Mouse (Mus musculus): ENCODE measurements around the gene Styx. TPM values are rescaled to one million over a fixed set of nuclear protein-coding genes. Genes with fewer than 3 reads are reported as not detected.

The Styx gene
- polyA plus RNA-seq, 2 experiments = 23.3 to 74.1 TPM

DNA sequence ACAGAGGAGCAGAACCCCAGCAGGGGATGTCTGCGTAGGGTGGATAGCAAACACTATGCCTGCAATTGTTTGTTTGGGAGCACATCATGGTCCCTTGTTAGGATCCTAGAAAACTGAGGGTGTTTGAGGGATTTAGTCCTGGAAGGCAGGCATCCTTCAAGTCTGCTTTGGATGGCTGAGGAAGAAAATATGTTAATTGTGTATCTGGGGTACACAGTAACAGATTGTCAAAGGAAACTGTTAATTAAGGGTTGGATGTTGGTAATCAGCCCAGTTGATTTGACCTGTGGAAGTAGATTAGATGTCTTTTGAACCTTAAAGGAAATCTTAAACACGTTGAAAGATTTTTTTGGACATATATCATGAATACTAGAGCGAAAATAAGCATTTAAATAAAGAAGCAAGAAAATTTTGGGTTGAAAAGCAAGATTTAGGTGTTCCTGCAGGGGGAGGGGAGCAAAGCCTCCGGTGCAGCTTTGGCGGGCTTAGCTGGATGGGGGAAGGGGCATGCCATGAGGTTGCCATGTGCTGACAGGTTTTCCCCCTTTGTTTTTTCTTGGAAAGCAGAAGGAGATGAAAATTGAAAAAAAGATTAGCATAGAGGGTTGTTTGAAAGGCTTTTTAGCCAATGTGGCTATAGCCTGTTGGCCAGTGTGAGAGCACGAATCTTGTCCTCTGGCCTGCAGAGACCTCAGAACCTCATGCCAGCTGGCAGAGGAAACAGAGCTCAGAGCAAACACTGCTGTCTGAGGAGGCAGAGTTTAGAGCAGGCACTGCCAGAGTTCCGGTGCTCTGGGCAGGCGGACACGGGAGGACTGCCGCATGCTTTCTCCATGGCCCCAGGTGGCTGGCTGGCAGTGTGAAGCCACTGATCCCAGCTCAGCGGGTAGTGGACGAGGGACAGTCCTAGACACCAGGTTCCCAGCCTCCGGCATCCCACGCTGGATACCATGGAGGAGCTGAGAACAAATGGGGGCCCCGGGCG is 13.6 kb downstream of the Styx start:
- H3K36me3 ChIP-seq (ENCODE audit: control insufficient read depth, insufficient read depth, low read length) = peaks cover 19% of the 10 kb centered on the region
- no peak overlapping the region for H3K9ac ChIP-seq (ENCODE audit: low read depth, low read length, severe bottlenecking)
- DNase-seq (ENCODE audit: low spot score) (no peak), ATAC-seq (ENCODE audit: low FRiP score, low read depth) (no peak)
- H3K4me2 ChIP-seq (replicated peaks; ENCODE audit: low read depth, low read length, severe bottlenecking) = no peak overlapping the region
- H3K4me1 ChIP-seq (ENCODE audit: control insufficient read depth, insufficient read depth, low read length) = no peaks in the 10 kb centered on the region
- TF ChIP-seq POLR2A (IDR thresholded peaks at IDR 0.05; ENCODE audit: borderline replicate concordance, extremely low read depth, insufficient read depth, insufficient read length) = no peak
- H3K9me3 ChIP-seq (ENCODE audit: control insufficient read depth, low read length) = no peaks in the 10 kb centered on the region
- no peaks in the 10 kb centered on the region for H3K27me3 ChIP-seq (ENCODE audit: control insufficient read depth, insufficient read depth, low read length)
- 84% methylated on average over 16 of the region's 16 CpGs for WGBS
- no peak overlapping the region for H3K27ac ChIP-seq (replicated peaks; ENCODE audit: low read depth, low read length)
- no peak overlapping the region for H3K4me3 ChIP-seq (replicated peaks; ENCODE audit: low read length)

DNA sequence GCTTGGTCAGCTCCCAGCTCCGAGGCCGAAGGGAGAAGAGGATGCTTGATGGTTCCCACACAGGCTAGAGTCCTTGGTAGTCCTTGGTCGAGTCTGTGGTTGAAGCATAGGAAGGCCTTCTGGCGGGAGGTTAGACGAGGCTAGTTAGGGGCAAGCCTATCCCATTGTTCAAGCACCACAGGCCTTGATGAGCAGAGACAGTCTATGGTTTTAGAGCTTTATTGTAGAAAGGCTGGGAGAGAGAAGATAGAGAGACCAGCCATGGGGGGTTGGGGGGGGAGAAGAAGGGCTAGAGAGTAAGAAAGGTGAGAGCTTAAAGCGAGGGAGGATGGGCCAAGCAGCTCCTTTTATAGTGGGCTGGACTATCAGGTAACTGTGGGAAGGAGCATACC is 14.3 kb downstream of the Styx start:
- WGBS = 89% methylated on average over 6 of the region's 6 CpGs
- no peaks in the 10 kb centered on the region for H3K4me1 ChIP-seq (ENCODE audit: control insufficient read depth, insufficient read depth, low read length)
- no peak overlapping the region for H3K4me3 ChIP-seq (replicated peaks; ENCODE audit: low read length)
- ATAC-seq (ENCODE audit: low FRiP score, low read depth) = no peak
- no peak for DNase-seq (ENCODE audit: low spot score)
- H3K9ac ChIP-seq (ENCODE audit: low read depth, low read length, severe bottlenecking) = no peak overlapping the region
- no peak overlapping the region for H3K4me2 ChIP-seq (replicated peaks; ENCODE audit: low read depth, low read length, severe bottlenecking)
- TF ChIP-seq POLR2A (IDR thresholded peaks at IDR 0.05; ENCODE audit: borderline replicate concordance, extremely low read depth, insufficient read depth, insufficient read length) = no peak
- H3K9me3 ChIP-seq (ENCODE audit: control insufficient read depth, low read length) = no peaks in the 10 kb centered on the region
- no peak overlapping the region for H3K27ac ChIP-seq (replicated peaks; ENCODE audit: low read depth, low read length)
- H3K36me3 ChIP-seq (ENCODE audit: control insufficient read depth, insufficient read depth, low read length) = peaks cover 26% of the 10 kb centered on the region
- no peaks in the 10 kb centered on the region for H3K27me3 ChIP-seq (ENCODE audit: control insufficient read depth, insufficient read depth, low read length)

DNA sequence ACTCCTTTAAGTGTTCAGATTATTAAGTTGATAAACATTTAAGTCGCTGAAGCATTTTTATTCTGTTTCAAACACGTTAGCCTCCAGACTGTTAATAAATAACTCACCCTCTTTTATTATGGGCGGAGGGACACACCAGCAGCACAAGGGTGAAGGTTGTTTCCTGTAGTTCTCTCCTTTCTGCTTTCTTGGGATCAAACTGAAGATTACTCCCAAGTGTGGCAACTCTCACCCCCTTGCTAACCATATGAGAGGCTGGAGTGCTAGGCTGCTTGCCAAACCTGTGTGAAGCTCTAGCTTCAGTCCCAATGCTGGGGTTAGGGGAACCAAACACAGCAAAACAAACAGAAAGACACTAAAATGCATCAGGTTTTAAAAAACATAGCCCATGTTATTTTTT is 27.9 kb downstream of the Styx start:
- no peak for DNase-seq (ENCODE audit: low spot score)
- Histone ChIP-seq H3K27me3 (ENCODE audit: control insufficient read depth, insufficient read depth, low read length) (no peaks in the 10 kb centered on the region), H3K9me3 (ENCODE audit: control insufficient read depth, low read length) (no peaks in the 10 kb centered on the region), H3K27ac (replicated peaks; ENCODE audit: low read depth, low read length) (no peak overlapping the region), H3K4me3 (replicated peaks; ENCODE audit: low read length) (no peak overlapping the region), H3K4me2 (replicated peaks; ENCODE audit: low read depth, low read length, severe bottlenecking) (no peak overlapping the region), H3K9ac (ENCODE audit: low read depth, low read length, severe bottlenecking) (no peak overlapping the region), H3K36me3 (ENCODE audit: control insufficient read depth, insufficient read depth, low read length) (peaks cover 30% of the 10 kb centered on the region), H3K4me1 (ENCODE audit: control insufficient read depth, insufficient read depth, low read length) (no peaks in the 10 kb centered on the region)
- WGBS = 82% methylated on average over 3 of the region's 3 CpGs
- no peak for TF ChIP-seq POLR2A (IDR thresholded peaks at IDR 0.05; ENCODE audit: borderline replicate concordance, extremely low read depth, insufficient read depth, insufficient read length)
- ATAC-seq (ENCODE audit: low FRiP score, low read depth) = no peak

DNA sequence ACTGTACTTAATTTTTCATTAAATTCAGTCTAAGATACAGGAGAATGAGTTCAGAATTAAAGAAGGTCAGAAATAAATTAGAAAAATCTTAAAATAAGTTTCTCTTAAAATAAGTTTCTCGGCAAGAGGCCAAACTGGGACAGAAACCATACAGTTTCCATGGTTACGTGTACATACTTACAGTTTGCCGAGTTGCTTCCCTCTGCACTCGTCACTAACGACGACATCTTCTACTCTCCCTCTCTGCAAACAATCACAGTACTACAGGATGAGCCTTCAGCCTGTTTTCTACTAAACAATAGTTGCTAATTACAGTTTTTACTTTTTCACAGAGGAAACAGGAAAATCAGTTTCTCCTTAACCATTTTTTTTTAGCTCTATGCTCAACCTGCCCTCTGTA is 29.9 kb downstream of the Styx start:
- Histone ChIP-seq H3K4me3 (replicated peaks; ENCODE audit: low read length) (no peak overlapping the region), H3K27ac (replicated peaks; ENCODE audit: low read depth, low read length) (no peak overlapping the region), H3K36me3 (ENCODE audit: control insufficient read depth, insufficient read depth, low read length) (peaks cover 30% of the 10 kb centered on the region), H3K4me1 (ENCODE audit: control insufficient read depth, insufficient read depth, low read length) (no peaks in the 10 kb centered on the region), H3K27me3 (ENCODE audit: control insufficient read depth, insufficient read depth, low read length) (no peaks in the 10 kb centered on the region), H3K9me3 (ENCODE audit: control insufficient read depth, low read length) (no peaks in the 10 kb centered on the region), H3K4me2 (replicated peaks; ENCODE audit: low read depth, low read length, severe bottlenecking) (no peak overlapping the region), H3K9ac (ENCODE audit: low read depth, low read length, severe bottlenecking) (no peak overlapping the region)
- 89% methylated on average over 6 of the region's 6 CpGs for WGBS
- DNase-seq (ENCODE audit: low spot score) (no peak), ATAC-seq (ENCODE audit: low FRiP score, low read depth) (no peak)
- TF ChIP-seq POLR2A (IDR thresholded peaks at IDR 0.05; ENCODE audit: borderline replicate concordance, extremely low read depth, insufficient read depth, insufficient read length) = no peak

DNA sequence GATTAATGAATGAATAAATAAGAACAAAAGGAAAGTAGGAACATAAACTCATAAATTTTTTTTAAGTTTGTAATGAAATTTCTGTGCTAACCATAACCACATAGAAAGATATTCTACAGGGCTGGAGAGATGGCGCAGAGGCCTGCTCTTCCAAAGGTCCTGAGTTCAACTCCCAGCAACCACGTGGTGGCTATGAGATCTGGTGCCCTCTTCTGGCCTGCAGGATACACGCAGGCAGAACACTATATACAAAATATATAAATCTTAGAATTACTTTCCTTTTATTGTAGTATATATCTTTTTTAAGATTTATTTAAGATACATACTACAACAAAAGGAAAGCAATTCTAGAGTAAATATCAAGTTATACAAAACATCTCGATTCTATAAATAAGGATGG is 32.0 kb downstream of the Styx start:
- Histone ChIP-seq H3K36me3 (ENCODE audit: control insufficient read depth, insufficient read depth, low read length) (peaks cover 30% of the 10 kb centered on the region), H3K4me3 (replicated peaks; ENCODE audit: low read length) (no peak overlapping the region), H3K9ac (ENCODE audit: low read depth, low read length, severe bottlenecking) (no peak overlapping the region), H3K4me1 (ENCODE audit: control insufficient read depth, insufficient read depth, low read length) (peaks cover 6% of the 10 kb centered on the region), H3K9me3 (ENCODE audit: control insufficient read depth, low read length) (no peaks in the 10 kb centered on the region), H3K4me2 (replicated peaks; ENCODE audit: low read depth, low read length, severe bottlenecking) (no peak overlapping the region), H3K27ac (replicated peaks; ENCODE audit: low read depth, low read length) (no peak overlapping the region), H3K27me3 (ENCODE audit: control insufficient read depth, insufficient read depth, low read length) (no peaks in the 10 kb centered on the region)
- ATAC-seq (ENCODE audit: low FRiP score, low read depth) (no peak), DNase-seq (ENCODE audit: low spot score) (no peak)
- WGBS = 83% methylated on average over 4 of the region's 4 CpGs
- no peak for TF ChIP-seq POLR2A (IDR thresholded peaks at IDR 0.05; ENCODE audit: borderline replicate concordance, extremely low read depth, insufficient read depth, insufficient read length)
